Mouse (Mus musculus) adrenal gland, postnatal 10 days (tissue): ENCODE measurements around the gene Map3k13. TPM values are rescaled to one million over a fixed set of nuclear protein-coding genes. Genes with fewer than 3 reads are reported as not detected.
"Not testable (repeated sequence)": the region's sequence is repeated elsewhere in the genome, so short reads cannot be mapped to it uniquely, and the experiment has no call there.

ENCODE experiments used
- DNase-seq: peaks from one replicate; pipeline ENCODE4 v3.0.0; 2021; ENCODE audit warnings: mixed read lengths
- total RNA-seq, 2 experiments: library from RNA; stranded (reverse); gene quantifications; 2 replicates each; pipeline ENCODE4 v1.2.3; 2021

The Map3k13 gene
- total RNA-seq, 2 experiments from 2014 or later: 1.6 to 1.7 TPM

GRCm38 (mm10) chr16:21908906-21909305 is 114.8 kb downstream of the Map3k13 start:
- DNase-seq: not testable (repeated sequence)

GRCm38 (mm10) chr16:21913347-21913746 is 119.2 kb downstream of the Map3k13 start:
- no peak for DNase-seq

DNA sequence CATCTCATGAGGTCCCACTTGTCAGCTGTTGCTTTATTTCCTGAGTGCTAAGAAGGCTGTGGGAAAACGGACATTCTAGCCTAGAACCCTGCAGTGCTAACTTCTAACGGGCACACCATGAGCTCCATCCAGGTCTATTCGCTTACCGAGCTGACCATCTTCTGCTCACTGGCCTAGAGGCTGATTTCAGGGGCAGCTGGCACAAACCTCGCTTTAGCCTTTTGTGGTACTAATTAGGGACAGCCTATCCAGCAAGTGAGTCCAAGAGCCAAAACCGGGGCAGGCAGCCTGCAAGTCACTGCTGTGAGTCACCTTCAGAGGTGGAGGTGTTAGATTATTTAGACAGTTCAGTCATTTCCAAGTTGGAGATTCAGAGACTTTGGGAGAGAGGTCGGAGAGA is 122.5 kb downstream of the Map3k13 start:
- DNase-seq: no peak

DNA sequence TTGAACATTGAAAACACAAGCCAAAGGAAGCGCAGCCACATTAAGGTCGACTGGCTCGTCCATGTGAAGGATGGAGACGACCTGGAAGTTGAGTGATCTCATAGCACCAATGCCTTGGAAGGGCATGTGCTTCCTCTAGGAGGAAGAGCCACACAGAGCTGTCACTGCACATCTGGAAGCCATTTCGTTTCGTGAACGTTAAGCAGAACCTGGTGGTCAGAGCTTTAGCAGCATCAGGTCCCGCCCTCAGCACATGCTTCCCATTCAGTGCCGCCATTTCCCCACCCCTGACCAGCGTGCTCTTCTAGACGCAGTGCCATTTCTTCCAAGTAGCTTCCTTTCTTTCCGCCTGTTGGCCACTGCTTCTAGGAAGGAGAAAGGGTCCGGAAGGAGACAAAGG is 134.3 kb downstream of the Map3k13 start:
- no peak for DNase-seq

- DNase-seq: peak; percentile 95
Measured at GRCm38 (mm10) chr16:21946761-21947715, 152.9 kb downstream of the Map3k13 start, which contains the start of gene Tmem41a. Tmem41a (minus strand) TSS chr16:21947552.

- DNase-seq: peak; percentile 71
Measured at GRCm38 (mm10) chr16:21955591-21955990, 161.4 kb downstream of the Map3k13 start.

DNA sequence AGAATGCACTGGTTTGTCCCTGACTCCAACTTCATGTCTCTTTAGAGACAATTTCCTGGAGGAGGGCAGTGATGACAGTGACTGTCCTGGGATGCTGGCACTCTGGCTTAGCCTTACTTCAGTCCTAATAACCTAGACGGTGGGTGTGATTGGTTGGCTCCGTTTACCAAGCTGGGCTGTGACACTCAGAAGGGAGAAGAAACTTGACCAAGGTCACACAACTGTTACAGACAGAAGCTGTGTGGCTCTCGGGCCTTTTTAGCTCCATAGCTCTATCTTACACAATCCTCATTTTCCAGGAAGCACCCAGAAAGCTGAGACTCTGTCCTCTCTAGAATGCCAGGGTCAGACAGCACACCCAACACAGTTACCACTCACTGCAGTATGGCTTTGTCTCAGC is 171.4 kb downstream of the Map3k13 start:
- peak; percentile 11 for DNase-seq

GRCm38 (mm10) chr16:21969874-21970273 is 175.7 kb downstream of the Map3k13 start:
- no peak for DNase-seq

- DNase-seq: peak; percentile 17
Measured at GRCm38 (mm10) chr16:21970536-21970935, 176.4 kb downstream of the Map3k13 start.

DNA sequence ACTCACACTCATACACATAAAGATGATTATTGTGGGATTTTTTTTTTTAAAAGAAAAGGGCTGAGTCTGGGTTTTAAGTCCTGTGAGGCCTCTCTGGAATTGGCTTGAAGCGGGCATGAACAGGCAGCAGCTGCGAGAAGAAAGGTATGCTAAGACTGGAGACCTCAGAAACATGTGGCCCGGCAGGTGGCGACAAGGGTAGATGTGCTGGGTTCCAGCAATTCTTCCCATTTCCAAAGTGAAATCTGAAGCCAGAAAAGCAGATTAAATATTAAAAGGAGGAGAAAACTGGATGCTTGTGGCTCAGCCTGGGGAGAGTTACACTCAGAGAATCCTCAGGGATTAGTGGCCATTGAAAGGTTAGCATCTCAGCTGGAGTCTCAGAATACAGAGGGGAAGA is 177.3 kb downstream of the Map3k13 start:
- no peak for DNase-seq

GRCm38 (mm10) chr16:21976203-21976602 is 182.1 kb downstream of the Map3k13 start:
- DNase-seq: peak; percentile 37

DNA sequence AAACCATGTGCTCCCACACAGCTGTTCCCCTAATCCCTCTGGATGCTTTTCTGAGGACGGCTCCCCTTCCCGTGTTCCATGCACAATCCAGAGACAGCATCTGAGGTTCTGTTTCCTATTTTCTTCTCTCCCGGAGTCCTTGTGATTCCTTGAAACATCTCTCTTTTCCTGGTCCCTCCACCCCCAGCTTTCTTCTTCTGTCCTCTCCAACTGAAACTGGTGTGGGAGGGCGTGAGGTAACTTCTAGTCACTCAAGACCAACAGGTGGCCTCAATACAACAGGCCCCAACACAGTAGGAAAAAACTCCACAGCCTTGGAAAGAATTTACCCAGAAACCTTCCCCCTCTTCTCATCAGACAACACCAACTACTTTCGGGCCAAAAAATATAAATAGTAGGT is 183.2 kb downstream of the Map3k13 start:
- no peak for DNase-seq

Other genes with a start within 250 kb of the Map3k13 start
- gene 2510009E07Rik, start 99.7 kb upstream of the Map3k13 start, total RNA-seq: 10 to 100 TPM; 16.6 to 22.2 TPM
- gene Ehhadh, start 6.5 kb upstream of the Map3k13 start, total RNA-seq: 100 to 1,000 TPM in 1 of 2 experiments, 10 to 100 TPM in 1; 89.8 to 136 TPM
- 10 to 100 TPM; 15.6 to 15.9 TPM for gene Tmem41a, start 153.2 kb downstream of the Map3k13 start, total RNA-seq
- gene Liph, start 201.3 kb downstream of the Map3k13 start, total RNA-seq: 1 to 10 TPM in 1 of 2 experiments, under 1 TPM in 1; 0.91 to 1.3 TPM
- 10 to 100 TPM; 34.9 to 39.6 TPM for gene Senp2, start 215.1 kb downstream of the Map3k13 start, total RNA-seq